Mouse (Mus musculus): ENCODE measurements at regions not wholly inside any gene's neighbourhood (a gene's known extent, or its start where the extent isn't known, plus 50 kb on each side); places are given as distances from the start of the nearest gene placed in this dataset.

GRCm38 (mm10) chr8:39695331-39695730, 979.5 kb upstream of the Adam24 start:
- H3K27ac ChIP-seq (replicated peaks) = no peak overlapping the region
- H3K27me3 ChIP-seq = no peaks in the 10 kb centered on the region
- H3K9ac ChIP-seq (replicated peaks) = no peak overlapping the region
- H3K36me3 ChIP-seq = no peaks in the 10 kb centered on the region
- H3K4me3 ChIP-seq = no peak overlapping the region
- no peak overlapping the region for H3K4me2 ChIP-seq (replicated peaks)
- 86% methylated on average over 3 of the region's 3 CpGs for WGBS
- no peaks in the 10 kb centered on the region for H3K4me1 ChIP-seq
- no peaks in the 10 kb centered on the region for H3K9me3 ChIP-seq
- ATAC-seq (replicated peaks) = no peak

- no peaks in the 10 kb centered on the region for H3K9me3 ChIP-seq
- H3K36me3 ChIP-seq = no peaks in the 10 kb centered on the region
- no peaks in the 10 kb centered on the region for H3K4me1 ChIP-seq
- 90% methylated on average over 1 of the region's 1 CpGs for WGBS
- H3K9ac ChIP-seq (replicated peaks) = no peak overlapping the region
- no peak overlapping the region for H3K4me3 ChIP-seq
- no peak for ATAC-seq (replicated peaks)
- H3K27ac ChIP-seq (replicated peaks) = no peak overlapping the region
- no peaks in the 10 kb centered on the region for H3K27me3 ChIP-seq
- H3K4me2 ChIP-seq (replicated peaks) = no peak overlapping the region
Measured at GRCm38 (mm10) chr8:39705843-39706242, 969.0 kb upstream of the Adam24 start.

- Histone ChIP-seq H3K4me2 (replicated peaks) (no peak overlapping the region), H3K36me3 (no peaks in the 10 kb centered on the region), H3K27ac (replicated peaks) (no peak overlapping the region), H3K27me3 (no peaks in the 10 kb centered on the region), H3K4me1 (no peaks in the 10 kb centered on the region), H3K9me3 (no peaks in the 10 kb centered on the region), H3K9ac (replicated peaks) (no peak overlapping the region), H3K4me3 (no peak overlapping the region)
- no peak for ATAC-seq (replicated peaks)
Measured at GRCm38 (mm10) chr8:39742377-39742776, 932.5 kb upstream of the Adam24 start.

GRCm38 (mm10) chr8:39746225-39746624, 928.7 kb upstream of the Adam24 start:
- Histone ChIP-seq H3K27me3 (no peaks in the 10 kb centered on the region), H3K36me3 (no peaks in the 10 kb centered on the region), H3K27ac (replicated peaks) (no peak overlapping the region), H3K4me1 (no peaks in the 10 kb centered on the region), H3K9me3 (no peaks in the 10 kb centered on the region), H3K4me2 (replicated peaks) (no peak overlapping the region), H3K4me3 (no peak overlapping the region), H3K9ac (replicated peaks) (no peak overlapping the region)
- ATAC-seq (replicated peaks) = no peak
- WGBS = 80% methylated on average over 5 of the region's 5 CpGs

GRCm38 (mm10) chr8:39759905-39760304, 915.0 kb upstream of the Adam24 start:
- Histone ChIP-seq H3K36me3 (no peaks in the 10 kb centered on the region), H3K9ac (replicated peaks) (no peak overlapping the region), H3K9me3 (no peaks in the 10 kb centered on the region), H3K4me2 (replicated peaks) (no peak overlapping the region), H3K4me3 (no peak overlapping the region), H3K4me1 (no peaks in the 10 kb centered on the region), H3K27ac (replicated peaks) (no peak overlapping the region), H3K27me3 (no peaks in the 10 kb centered on the region)
- ATAC-seq (replicated peaks) = no peak

GRCm38 (mm10) chr8:39779449-39779848, 895.4 kb upstream of the Adam24 start:
- Histone ChIP-seq H3K9me3 (no peaks in the 10 kb centered on the region), H3K27me3 (no peaks in the 10 kb centered on the region), H3K27ac (replicated peaks) (no peak overlapping the region), H3K4me2 (replicated peaks) (no peak overlapping the region), H3K36me3 (no peaks in the 10 kb centered on the region), H3K4me1 (no peaks in the 10 kb centered on the region), H3K9ac (replicated peaks) (no peak overlapping the region), H3K4me3 (no peak overlapping the region)
- ATAC-seq (replicated peaks) = 0 out of 2 replicates have a peak, but pooled peaks have one; percentile 55
- 55% methylated on average over 6 of the region's 6 CpGs for WGBS

GRCm38 (mm10) chr8:39780169-39780568, 894.7 kb upstream of the Adam24 start:
- H3K9me3 ChIP-seq = no peaks in the 10 kb centered on the region
- no peaks in the 10 kb centered on the region for H3K36me3 ChIP-seq
- no peaks in the 10 kb centered on the region for H3K4me1 ChIP-seq
- 79% methylated on average over 4 of the region's 4 CpGs for WGBS
- H3K9ac ChIP-seq (replicated peaks) = no peak overlapping the region
- H3K27me3 ChIP-seq = no peaks in the 10 kb centered on the region
- H3K4me3 ChIP-seq = no peak overlapping the region
- no peak overlapping the region for H3K4me2 ChIP-seq (replicated peaks)
- ATAC-seq (replicated peaks) = no peak
- no peak overlapping the region for H3K27ac ChIP-seq (replicated peaks)

GRCm38 (mm10) chr8:39781424-39782161, 893.3 kb upstream of the Adam24 start:
- Histone ChIP-seq H3K4me2 (replicated peaks) (no peak overlapping the region), H3K9me3 (no peaks in the 10 kb centered on the region), H3K27me3 (no peaks in the 10 kb centered on the region), H3K36me3 (no peaks in the 10 kb centered on the region), H3K9ac (replicated peaks) (no peak overlapping the region), H3K4me1 (no peaks in the 10 kb centered on the region), H3K4me3 (no peak overlapping the region), H3K27ac (replicated peaks) (0 out of 2 replicates have a peak overlapping the region, but pooled peaks have one; percentile 11)
- ATAC-seq (replicated peaks) = no peak
- 81% methylated on average over 3 of the region's 3 CpGs for WGBS

- 0 out of 2 replicates have a peak, but pooled peaks have one; percentile 8 for ATAC-seq (replicated peaks)
Measured at GRCm38 (mm10) chr8:39782162-39782530, 892.7 kb upstream of the Adam24 start.

More at GRCm38 (mm10) chr8:39782162-39782530, 892.7 kb upstream of the Adam24 start:
- WGBS = 71% methylated on average over 2 of the region's 2 CpGs
- Histone ChIP-seq H3K27me3 (no peaks in the 10 kb centered on the region), H3K9ac (replicated peaks) (no peak overlapping the region), H3K36me3 (no peaks in the 10 kb centered on the region), H3K4me1 (no peaks in the 10 kb centered on the region), H3K9me3 (no peaks in the 10 kb centered on the region), H3K27ac (replicated peaks) (no peak overlapping the region), H3K4me3 (no peak overlapping the region), H3K4me2 (replicated peaks) (no peak overlapping the region)
